Mouse (Mus musculus): ENCODE measurements around the gene Kpna3. TPM values are rescaled to one million over a fixed set of nuclear protein-coding genes. Genes with fewer than 3 reads are reported as not detected.

Kpna3 gene
- polyA plus RNA-seq (2017; shearing (Covaris generic)) = 10 to 100 TPM; 34.2 to 58.5 (median 40.3) TPM

GRCm38 (mm10) chr14:61439661-61440559, at the start of gene Kpna3:
TSS of gene Kpna3 (minus strand) at chr14:61439874.
- peak; percentile 92 for ATAC-seq

DNA sequence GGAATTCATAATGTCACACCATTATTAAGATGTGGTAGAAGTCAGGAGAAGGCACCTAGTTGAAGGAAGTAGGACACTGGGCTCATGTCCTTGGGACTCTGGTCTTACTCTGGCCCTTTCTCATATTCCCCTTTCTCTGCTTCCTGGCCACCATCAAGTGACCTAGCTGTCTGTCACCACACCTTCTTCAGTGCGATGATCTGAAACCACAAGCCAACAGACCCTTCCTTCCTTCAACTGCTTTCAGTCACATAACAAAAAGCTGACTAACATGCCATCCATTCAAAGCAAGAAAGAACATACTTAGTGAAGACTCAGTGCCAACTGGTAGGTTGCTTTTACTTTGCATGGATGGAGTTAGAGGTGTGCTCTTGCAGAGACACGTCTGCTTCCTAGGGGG, 20.7 kb upstream of the Kpna3 start:
- no peak for ATAC-seq

DNA sequence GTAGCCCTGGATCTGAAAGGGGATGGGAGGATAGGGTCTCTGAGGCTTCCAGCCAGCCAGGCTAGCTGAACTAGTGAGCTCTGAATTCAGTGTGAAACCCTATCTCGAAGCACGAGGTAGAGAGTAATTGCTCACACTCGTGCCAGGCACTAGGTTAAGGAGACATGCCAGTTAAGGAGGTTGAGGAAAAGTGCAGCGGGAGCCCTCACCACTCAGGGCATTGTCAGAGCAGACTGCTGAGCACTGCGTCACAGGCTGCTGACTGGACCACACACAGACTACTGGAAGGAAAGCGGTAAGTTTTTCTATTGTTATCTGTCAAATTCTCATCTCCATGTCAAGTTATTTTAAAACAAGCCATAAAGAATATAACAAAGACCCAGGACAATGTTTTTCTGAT, 17.8 kb upstream of the Kpna3 start:
- no peak for ATAC-seq

DNA sequence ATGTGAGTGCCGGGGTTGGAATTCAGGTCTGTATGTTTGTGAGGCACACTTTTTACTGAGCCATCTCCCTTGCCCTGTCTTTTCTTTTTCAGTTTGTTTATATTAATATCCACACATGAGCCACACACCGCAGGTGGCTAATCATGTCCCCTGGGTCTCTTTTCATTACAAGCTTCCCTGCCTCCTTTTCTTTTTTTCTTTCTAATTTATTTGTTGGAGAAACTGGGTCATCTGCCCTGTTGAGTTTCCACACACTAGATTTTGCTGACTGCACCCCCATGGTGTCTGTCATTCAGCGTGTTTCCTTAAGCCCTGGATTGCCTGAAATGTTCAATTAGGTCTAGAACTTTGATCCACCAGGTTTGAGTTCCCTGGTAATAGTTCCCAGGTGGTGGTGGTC, 15.9 kb upstream of the Kpna3 start:
- no peak for ATAC-seq

- ATAC-seq = no peak
Measured at GRCm38 (mm10) chr14:61453032-61453431, 13.4 kb upstream of the Kpna3 start.

GRCm38 (mm10) chr14:61452481-61452880, 12.8 kb upstream of the Kpna3 start:
- ATAC-seq = no peak

DNA sequence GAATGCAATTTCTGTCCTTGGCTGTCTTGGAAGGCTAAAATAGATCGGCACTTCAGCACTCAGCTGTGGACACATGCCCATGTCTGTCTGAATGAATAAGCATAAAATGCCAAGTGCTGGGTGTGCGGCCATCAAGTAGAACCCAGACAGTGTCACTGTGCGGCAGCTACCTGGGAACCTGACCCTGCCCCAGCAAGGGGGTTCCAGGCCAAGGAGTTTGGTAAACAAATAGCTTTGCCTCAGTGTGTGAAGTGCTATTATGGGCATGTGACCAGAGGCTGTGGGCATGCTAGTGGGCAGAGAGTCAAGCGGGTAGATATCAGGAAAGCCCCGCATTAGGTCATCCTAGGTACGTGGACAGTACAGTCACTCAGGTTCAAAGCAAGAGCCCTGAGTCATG, 8.1 kb upstream of the Kpna3 start:
- ATAC-seq = no peak

DNA sequence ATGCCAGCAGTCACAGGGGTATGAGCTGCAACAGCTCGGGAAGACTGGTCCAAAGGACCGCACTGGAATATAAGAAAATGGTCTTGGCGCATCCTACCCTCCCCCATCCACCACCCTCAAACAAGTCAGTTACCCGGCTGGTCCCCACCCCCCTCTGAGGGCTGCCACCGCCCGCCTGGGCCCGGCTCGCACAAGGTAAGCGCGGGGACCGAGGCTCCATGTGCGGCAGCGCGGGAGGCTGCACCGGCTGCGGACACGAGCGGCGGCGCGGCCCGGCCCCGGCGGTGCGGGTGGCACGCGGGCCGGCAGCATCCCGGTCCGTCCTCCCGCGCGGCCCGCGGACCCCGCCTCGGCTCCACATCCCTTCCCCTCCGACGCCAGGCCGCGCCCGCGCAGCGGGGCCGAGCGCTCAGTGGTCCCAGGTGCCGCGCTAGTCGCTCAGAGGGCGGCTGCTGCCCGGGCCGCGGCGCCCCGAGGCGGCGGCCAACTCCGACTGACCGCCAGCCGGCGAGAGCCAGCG, 473 bp downstream of the Kpna3 start:
- ATAC-seq = no peak

DNA sequence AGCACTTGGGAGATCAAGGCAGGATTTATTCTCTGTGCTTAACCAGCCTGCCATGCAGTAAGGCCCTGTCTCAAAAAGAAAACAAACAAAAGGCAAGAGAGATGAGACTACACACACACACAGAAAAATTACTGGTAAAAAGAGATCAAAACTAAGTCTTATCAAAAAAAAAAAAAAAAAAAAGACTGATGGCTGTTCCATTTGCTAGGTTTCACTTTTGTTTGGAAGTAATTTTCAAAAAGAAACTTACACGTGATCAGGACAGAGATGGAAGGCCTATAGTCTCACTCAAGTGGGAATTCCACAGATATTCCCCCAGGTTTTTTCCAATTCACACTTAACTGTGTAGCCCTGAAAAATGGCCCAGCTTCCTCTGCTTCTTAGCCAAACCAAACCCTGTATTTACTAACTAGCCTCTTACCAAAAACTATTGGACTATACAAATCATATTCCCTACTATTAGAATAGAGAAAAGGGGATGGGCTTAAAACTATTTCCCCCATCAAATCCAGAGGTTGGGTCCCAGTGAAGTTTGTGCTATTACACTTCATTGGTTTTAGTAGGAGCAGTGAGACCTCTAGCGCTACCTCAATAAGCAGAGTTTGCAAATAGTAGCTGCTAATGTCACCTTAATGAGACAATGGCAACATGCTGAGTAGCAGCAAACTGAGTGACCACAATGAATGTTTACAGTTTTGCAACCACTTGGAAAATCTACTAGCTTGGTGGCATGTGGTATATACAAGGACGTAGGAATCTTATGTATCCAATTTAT, 1.3 kb downstream of the Kpna3 start:
- ATAC-seq = no peak

DNA sequence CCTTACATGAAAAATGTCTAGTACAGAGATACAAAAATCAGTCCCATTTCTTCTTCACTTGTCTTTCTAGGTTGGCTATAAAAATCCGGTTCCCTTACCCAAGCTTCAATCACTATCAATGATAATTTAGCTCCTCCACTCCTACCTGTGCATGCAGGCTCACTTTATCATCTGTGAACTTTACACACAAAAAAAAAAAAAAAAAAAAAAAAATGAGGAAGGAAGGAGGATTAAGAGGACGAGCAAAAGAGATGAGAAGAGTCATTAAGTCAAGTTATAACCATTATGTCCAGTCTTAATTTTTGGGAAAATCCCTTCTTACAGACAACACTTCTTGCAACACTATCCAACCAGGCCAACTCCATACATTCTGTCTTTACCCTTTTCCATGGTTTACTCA, 2.8 kb downstream of the Kpna3 start:
- no peak for ATAC-seq

GRCm38 (mm10) chr14:61428126-61428787, 11.4 kb downstream of the Kpna3 start:
- no peak for ATAC-seq

- peak; percentile 67 for ATAC-seq
Measured at GRCm38 (mm10) chr14:61427095-61427494, 12.6 kb downstream of the Kpna3 start.

GRCm38 (mm10) chr14:61425080-61425665, 14.5 kb downstream of the Kpna3 start:
- ATAC-seq = no peak

DNA sequence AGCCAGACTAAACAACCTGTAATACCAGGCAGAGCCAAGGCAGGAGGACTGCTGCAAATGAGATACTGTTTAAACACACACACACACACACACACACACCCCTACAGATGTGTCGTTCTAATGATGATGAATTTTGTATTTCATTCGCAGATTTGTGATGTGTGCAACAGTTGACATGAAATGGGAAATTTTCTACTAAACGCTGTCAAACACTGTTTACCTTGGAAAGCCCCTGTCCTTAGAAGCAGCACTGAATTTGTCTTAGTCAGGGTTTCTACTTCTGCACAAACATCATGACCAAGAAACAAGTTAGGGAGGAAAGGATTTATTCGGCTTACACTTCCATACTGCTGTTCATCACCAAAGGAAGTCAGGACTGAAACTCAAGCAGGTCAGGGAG, 24.0 kb downstream of the Kpna3 start:
- ATAC-seq = peak; percentile 57

DNA sequence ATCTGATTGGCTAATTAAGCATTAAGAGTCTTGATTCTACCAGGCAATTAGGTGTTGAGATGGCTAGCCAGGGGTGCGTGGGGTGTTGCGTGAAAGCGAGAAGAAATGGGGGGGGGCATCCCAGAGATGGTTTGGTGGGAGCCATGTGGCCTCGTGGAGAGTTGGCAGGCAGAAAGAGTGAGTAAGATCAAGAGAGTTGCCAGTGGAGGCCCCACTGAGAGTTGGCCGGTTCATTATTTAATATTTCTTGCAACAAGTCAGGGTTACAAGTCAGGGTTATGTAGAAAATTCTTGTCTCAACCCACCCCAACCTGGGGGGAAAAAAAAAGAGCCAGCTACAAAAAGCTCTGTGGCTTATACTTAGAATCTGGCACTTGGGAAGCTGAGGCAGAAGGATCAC, 24.4 kb downstream of the Kpna3 start:
- no peak for ATAC-seq

DNA sequence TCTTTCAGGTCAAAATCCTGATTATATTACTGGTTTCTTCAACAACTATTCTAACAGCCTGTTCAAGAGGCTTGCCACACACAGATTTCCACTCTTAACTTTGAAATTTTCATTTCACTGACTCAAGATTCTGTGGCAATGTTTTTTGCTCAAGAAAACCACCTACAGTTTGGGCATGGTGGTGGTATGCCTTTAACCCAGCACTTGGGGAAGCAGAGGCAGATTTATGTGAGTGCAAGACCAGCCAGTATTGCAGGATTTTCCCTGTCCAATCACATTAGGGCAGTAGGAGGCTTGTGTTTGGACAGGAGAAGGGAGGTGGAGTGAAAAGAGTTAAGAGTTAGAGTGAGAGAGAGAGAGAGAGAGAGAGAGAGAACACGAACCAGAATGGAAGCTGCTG, 24.9 kb downstream of the Kpna3 start:
- ATAC-seq = no peak

DNA sequence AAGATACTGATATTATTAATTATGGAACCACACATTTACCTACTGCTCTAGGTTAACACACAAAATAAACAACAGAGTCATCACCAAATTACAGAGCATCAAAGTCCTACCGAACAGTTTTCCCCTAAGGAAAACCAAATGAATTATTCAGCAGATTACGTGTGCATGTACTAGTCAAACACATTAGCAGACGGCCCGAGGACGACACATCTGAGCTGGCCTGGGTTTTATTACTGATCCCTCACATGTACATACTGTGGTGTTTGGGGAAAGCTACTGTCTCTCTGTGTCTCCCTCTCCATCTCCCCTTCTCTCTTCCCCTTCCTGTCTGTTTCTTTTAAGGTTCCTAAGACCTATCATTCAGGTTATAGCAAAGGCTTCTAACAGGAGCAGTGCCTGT, 25.5 kb downstream of the Kpna3 start:
- ATAC-seq = no peak

GRCm38 (mm10) chr14:61413686-61414085, 26.0 kb downstream of the Kpna3 start:
- no peak for ATAC-seq

DNA sequence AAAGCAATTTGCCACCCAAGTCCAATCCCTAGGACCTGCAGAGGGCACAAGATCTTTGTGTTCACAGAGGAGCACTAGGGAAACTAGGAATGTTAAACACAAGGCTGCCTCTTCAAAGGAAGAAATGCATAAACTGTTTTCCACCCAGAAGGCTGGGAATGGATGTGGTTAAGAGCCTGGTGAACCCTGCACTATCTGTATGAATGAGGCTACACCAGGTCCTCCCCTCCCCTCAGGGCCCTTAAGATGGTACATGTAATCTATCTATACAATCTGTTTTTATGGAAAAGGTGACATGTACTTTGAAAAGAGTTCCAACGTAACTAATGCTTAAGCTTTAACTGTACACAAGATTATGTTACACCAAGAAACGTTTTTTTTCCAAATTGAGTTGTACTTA, 29.7 kb downstream of the Kpna3 start:
- ATAC-seq = peak; percentile 42

GRCm38 (mm10) chr14:61407055-61407454, 32.6 kb downstream of the Kpna3 start:
- ATAC-seq = no peak

- ATAC-seq = no peak
Measured at GRCm38 (mm10) chr14:61405761-61406160, 33.9 kb downstream of the Kpna3 start.

- no peak for ATAC-seq
Measured at GRCm38 (mm10) chr14:61404941-61405340, 34.7 kb downstream of the Kpna3 start.

GRCm38 (mm10) chr14:61394745-61395144, 44.9 kb downstream of the Kpna3 start:
- no peak for ATAC-seq
